Mouse (Mus musculus): ENCODE data around the gene Tut4. TPM values are rescaled to one million over a fixed set of nuclear protein-coding genes. Genes with fewer than 3 reads are reported as not detected.

The Tut4 gene
- 46.2 and 47.7 TPM in 2 replicates for polyA plus RNA-seq (2015; fragmentation: Nextera tagmentation; extraction: Ambion mirVana)

GRCm38 (mm10) chr4:108459231-108460155 is at the start of gene Tut4:
TSS of gene Tut4 (plus strand) at chr4:108459426.

GRCm38 (mm10) chr4:108578840-108579742 is 119.9 kb downstream of the Tut4 start, which contains the start of the genes Prpf38a and Orc1:
TSS of gene Prpf38a (minus strand) at chr4:108579336.
TSS of gene Orc1 (plus strand) at chr4:108579423.

Other genes with a start within 250 kb of the Tut4 start
- gene Zyg11a, start 241.4 kb upstream of the Tut4 start, polyA plus RNA-seq (2015; fragmentation: Nextera tagmentation; extraction: Ambion mirVana): not detected in 2 replicates
- gene Zyg11b, start 158.3 kb upstream of the Tut4 start, polyA plus RNA-seq (2015; fragmentation: Nextera tagmentation; extraction: Ambion mirVana): 22.1 and 26.1 TPM in 2 replicates
- gene Coa7, start 131.3 kb upstream of the Tut4 start, polyA plus RNA-seq (2015; fragmentation: Nextera tagmentation; extraction: Ambion mirVana): 47.7 and 53.1 TPM in 2 replicates
- 7.6 and 8.8 TPM in 2 replicates for gene Shisal2a, start 76.1 kb upstream of the Tut4 start, polyA plus RNA-seq (2015; fragmentation: Nextera tagmentation; extraction: Ambion mirVana)
- gene Gpx7, start 52.5 kb upstream of the Tut4 start, polyA plus RNA-seq (2015; fragmentation: Nextera tagmentation; extraction: Ambion mirVana): 43.0 and 48.8 TPM in 2 replicates
- gene Prpf38a, start 119.9 kb downstream of the Tut4 start, polyA plus RNA-seq (2015; fragmentation: Nextera tagmentation; extraction: Ambion mirVana): 58.9 and 62.0 TPM in 2 replicates
- gene Orc1, start 120.0 kb downstream of the Tut4 start, polyA plus RNA-seq (2015; fragmentation: Nextera tagmentation; extraction: Ambion mirVana): 1.3 and 1.4 TPM in 2 replicates
- 13.5 and 15.7 TPM in 2 replicates for gene Cc2d1b, start 160.5 kb downstream of the Tut4 start, polyA plus RNA-seq (2015; fragmentation: Nextera tagmentation; extraction: Ambion mirVana)